Mouse (Mus musculus) ES-Bruce4 (cell line): Measurements from ENCODE around the gene Eps15l1.

ENCODE experiments used
- CTCF ChIP-seq: IDR thresholded peaks from one replicate; pipeline ENCODE4 v1.8.1; 2011; ENCODE audit warnings: low read depth, low read length
- EP300 ChIP-seq: IDR thresholded peaks from 2 replicates; pipeline ENCODE4 v1.6.1; 2011; ENCODE audit warnings: low read depth, low read length; ENCODE audit not compliant: insufficient read depth
- POLR2A ChIP-seq: IDR thresholded peaks from one replicate; pipeline ENCODE4 v1.8.1; 2011; ENCODE audit warnings: low read length; ENCODE audit not compliant: insufficient read depth

- no peak for TF ChIP-seq POLR2A
- no peak for TF ChIP-seq CTCF
- no peak for TF ChIP-seq EP300
Observed at GRCm38 (mm10) chr8:72438248-72439015, 17.2 kb upstream of the Eps15l1 start.
